Mouse (Mus musculus): Measurements from ENCODE around the gene Magoh.

GRCm38 (mm10) chr4:107856958-107857686, 22.4 kb upstream of the Magoh start:
- TF ChIP-seq TCF12 (IDR thresholded peaks at IDR 0.05; ENCODE audit: insufficient read depth, poor library complexity, severe bottlenecking), result no peak
- no peak for TF ChIP-seq POLR2A (IDR thresholded peaks at IDR 0.05; ENCODE audit: insufficient read length, low read depth)
- no peak for TF ChIP-seq MYOD1 (IDR thresholded peaks at IDR 0.05; ENCODE audit: control insufficient read depth in 1 of 3, insufficient read length in 2 of 3, low read depth in 2 of 3)
- TF ChIP-seq MYOG (IDR thresholded peaks at IDR 0.05; ENCODE audit: control insufficient read depth in 1 of 3, insufficient read depth in 1 of 3, insufficient read length in 2 of 3, low read depth in 2 of 3), result no peak
- TF ChIP-seq USF1 (IDR thresholded peaks at IDR 0.05; ENCODE audit: low read depth), result no peak
- no peak for TF ChIP-seq MAX (IDR thresholded peaks at IDR 0.05; ENCODE audit: low read depth)
- TF ChIP-seq REST (IDR thresholded peaks at IDR 0.05; ENCODE audit: insufficient read depth, insufficient read length), result no peak
- no peak for TF ChIP-seq E2F4 (IDR thresholded peaks at IDR 0.05; ENCODE audit: insufficient read depth)
- TF ChIP-seq POLR2AphosphoS2 (IDR thresholded peaks at IDR 0.05; ENCODE audit: insufficient read length, low read depth), result no peak

All from myocyte (in vitro differentiated cells).